ENCODE assay signal across 11 mouse cellular contexts in genomic region chr5:111434342-111434842, GRCm38 (mm10). TPM values are rescaled to one million over a fixed set of nuclear protein-coding genes. Genes with fewer than 3 reads are reported as not detected.
DNase-seq lines count a peak whose midpoint lies in the region; ATAC-seq and TF ChIP-seq lines count a peak whose summit lies in the region.
"Had no signal": no experiment of that assay in that cellular context is flagged by ENCODE, and none has a peak within 500 bp of the region (broad histone marks: within the 10 kb centered on the region; RNA-seq: fewer than 3 reads in every experiment).

No protein-coding gene starts in this region.

- H3K27ac ChIP-seq in heart, embryonic 16.5 days (ENCODE audit: low read length): no peak overlapping the region
- H3K27ac ChIP-seq in forebrain, embryonic 12.5 days: peak overlapping the region; percentile 60
- H3K27ac ChIP-seq in limb, embryonic 15.5 days: no peak overlapping the region

- ATAC-seq in heart, embryonic 16.5 days (replicated peaks; ENCODE audit: extremely low read depth, insufficient read depth, low FRiP score): peak; percentile 39
- peak; percentile 57 for ATAC-seq in forebrain, embryonic 12.5 days (ENCODE audit: low FRiP score)
- ATAC-seq in limb, embryonic 15.5 days (ENCODE audit: insufficient number of reproducible peaks, low FRiP score, low TSS enrichment, low read depth): 0 out of 2 replicates have a peak, but pooled peaks have one; percentile 9

- no peak for DNase-seq in heart, postnatal 25 days (ENCODE audit: low spot score)
- DNase-seq in thymus, adult 18-20 months: no peak
- no peak for DNase-seq in MN1 (ENCODE audit: low spot score)
- DNase-seq in gastrocnemius, postnatal 25 days: no peak
- DNase-seq: adrenal gland, adult 8-10 months; cerebellum, postnatal 36 days; gastrocnemius, postnatal 14 days had no signal

- peaks cover 54% of the 10 kb centered on the region for H3K4me1 ChIP-seq in heart, embryonic 16.5 days (ENCODE audit: control insufficient read depth, insufficient read depth, low read length)
- H3K4me1 ChIP-seq in E14TG2a.4 (replicated peaks; ENCODE audit: low read depth, low read length): peaks cover 67% of the 10 kb centered on the region
- peaks cover 91% of the 10 kb centered on the region for H3K4me1 ChIP-seq in forebrain, embryonic 12.5 days
- peaks cover 78% of the 10 kb centered on the region for H3K4me1 ChIP-seq in limb, embryonic 15.5 days

- H3K4me2 ChIP-seq in heart, embryonic 16.5 days (ENCODE audit: low read depth, low read length): peak overlapping the region; percentile 45
- peak overlapping the region; percentile 31 for H3K4me2 ChIP-seq in forebrain, embryonic 12.5 days
- 0 out of 2 replicates have a peak overlapping the region, but pooled peaks have one; percentile 7 for H3K4me2 ChIP-seq in limb, embryonic 15.5 days

- no peak overlapping the region for H3K4me3 ChIP-seq in heart, embryonic 16.5 days (ENCODE audit: low read length)
- H3K4me3 ChIP-seq in E14TG2a.4 (replicated peaks; ENCODE audit: low read length): peak overlapping the region; percentile 26
- H3K4me3 ChIP-seq in forebrain, embryonic 12.5 days (replicated peaks): 0 out of 2 replicates have a peak overlapping the region, but pooled peaks have one; percentile 5
- H3K4me3 ChIP-seq in limb, embryonic 15.5 days: no peak overlapping the region

- no peaks in the 10 kb centered on the region for H3K27me3 ChIP-seq in heart, embryonic 16.5 days (ENCODE audit: control insufficient read depth, insufficient read depth, low read length)
- peaks cover 67% of the 10 kb centered on the region for H3K27me3 ChIP-seq in E14TG2a.4 (ENCODE audit: insufficient read depth, low read length)
- H3K27me3 ChIP-seq in forebrain, embryonic 12.5 days: no peaks in the 10 kb centered on the region
- no peaks in the 10 kb centered on the region for H3K27me3 ChIP-seq in limb, embryonic 15.5 days

- intact Hi-C loops in heart, postnatal 25 days (cut with DNase I): no loop called here

- no peaks in the 10 kb centered on the region for H3K9me3 ChIP-seq in heart, embryonic 16.5 days (replicated peaks; ENCODE audit: control insufficient read depth, low read length)
- no peaks in the 10 kb centered on the region for H3K9me3 ChIP-seq in E14TG2a.4 (ENCODE audit: low read length)
- no peaks in the 10 kb centered on the region for H3K9me3 ChIP-seq in forebrain, embryonic 12.5 days
- H3K9me3 ChIP-seq in limb, embryonic 15.5 days: no peaks in the 10 kb centered on the region

- no peak for TF ChIP-seq CTCF in E14TG2a.4 (conservative IDR thresholded peaks at IDR 0.05; ENCODE audit: low read length)

- peak overlapping the region; percentile 48; the same call in 1 of the 2 replicates for H3K9ac ChIP-seq in heart, embryonic 16.5 days (ENCODE audit: low read length)
- H3K9ac ChIP-seq in forebrain, embryonic 12.5 days: 0 out of 2 replicates have a peak overlapping the region, but pooled peaks have one; percentile 21
- no peak overlapping the region for H3K9ac ChIP-seq in limb, embryonic 15.5 days

- 19% methylated on average over 16 of the region's 16 CpGs for WGBS in heart, embryonic 16.5 days
- WGBS in forebrain, embryonic 12.5 days: 24% methylated on average over 16 of the region's 16 CpGs
- 10% methylated on average over 15 of the region's 16 CpGs for WGBS in limb, embryonic 15.5 days

- no peaks in the 10 kb centered on the region for H3K36me3 ChIP-seq in heart, embryonic 16.5 days (ENCODE audit: control insufficient read depth, insufficient read depth)
- H3K36me3 ChIP-seq in E14TG2a.4 (ENCODE audit: insufficient read depth, low read length): no peaks in the 10 kb centered on the region
- H3K36me3 ChIP-seq in forebrain, embryonic 12.5 days (replicated peaks): peaks cover 41% of the 10 kb centered on the region
- H3K36me3 ChIP-seq in limb, embryonic 15.5 days: no peaks in the 10 kb centered on the region; the same call in 1 of the 2 replicates

RNA-seq across cellular contexts. Expression of gene Mn1, which starts 17.2 kb away (rescaled TPM):
- 5.4 and 6.3 TPM in 2 replicates for polyA plus RNA-seq in heart, embryonic 16.5 days (2015; fragmentation: Nextera tagmentation; extraction: Ambion mirVana)
- total RNA-seq in heart, postnatal 25 days (2021): 10 to 100 TPM; 16.7 to 20.5 TPM
- 55.8 and 62.6 TPM in 2 replicates for polyA plus RNA-seq in forebrain, embryonic 12.5 days (2016; fragmentation: Nextera tagmentation; extraction: Ambion mirVana)
- polyA plus RNA-seq in limb, embryonic 15.5 days (2015; fragmentation: Nextera tagmentation; extraction: Ambion mirVana): 14.7 and 16.9 TPM in 2 replicates
- total RNA-seq in gastrocnemius, postnatal 25 days (2021): 10 to 100 TPM; 49.1 to 75.2 TPM

Comparison
In these comparisons a context has a peak if more than half of its experiments do, and no peak if none do; other contexts are left out.
1. H3K4me3 ChIP-seq: peak in E14TG2a.4 (single experiment) and forebrain, embryonic 12.5 days (single experiment); none in heart, embryonic 16.5 days (single experiment) and limb, embryonic 15.5 days (single experiment).
2. Peak in every context shown above with its lines, with median percentiles within 50 percentile points of each other: ATAC-seq and H3K4me2 ChIP-seq.